Mouse (Mus musculus) thymus, adult 2 months (tissue): ENCODE results near the gene Mapk1. TPM values are rescaled to one million over a fixed set of nuclear protein-coding genes. Genes with fewer than 3 reads are reported as not detected.

Experiments used
- DNase-seq: peaks from one replicate; pipeline ENCODE4 v3.0.0; 2021
- H3K27ac ChIP-seq: fragments of 200-500 bp; 2 replicates; pipeline ENCODE4 v1.5.1; 2012; ENCODE audit warnings: low read length, control low read depth; ENCODE audit not compliant: control insufficient read depth, insufficient read depth
- H3K27me3 ChIP-seq: fragments of 200-500 bp; 2 replicates; pipeline ENCODE4 v1.6.1; 2012; ENCODE audit warnings: mild to moderate bottlenecking, low read length, moderate library complexity, mixed read lengths; ENCODE audit not compliant: control insufficient read depth, insufficient read depth
- H3K36me3 ChIP-seq: fragments of 200-500 bp; 2 replicates; pipeline ENCODE4 v1.6.1; 2012; ENCODE audit warnings: mild to moderate bottlenecking, low read length, moderate library complexity; ENCODE audit not compliant: control insufficient read depth, insufficient read depth
- H3K4me1 ChIP-seq: fragments of 200-500 bp; replicated peaks from 2 replicates; pipeline ENCODE4 v1.6.1; 2012; ENCODE audit warnings: low read length; ENCODE audit not compliant: control insufficient read depth, insufficient read depth
- H3K4me3 ChIP-seq: fragments of 200-500 bp; 2 replicates; pipeline ENCODE4 v1.5.1; 2012; ENCODE audit warnings: mild to moderate bottlenecking, low read length, control low read depth, moderate library complexity; ENCODE audit not compliant: control insufficient read depth, insufficient read depth
- CTCF ChIP-seq: fragments of 200-500 bp; IDR thresholded peaks from 2 replicates; pipeline ENCODE4 v1.5.1; 2012; ENCODE audit warnings: mild to moderate bottlenecking, control low read depth, low read length, moderate library complexity, borderline replicate concordance; ENCODE audit not compliant: control insufficient read depth, poor library complexity, insufficient read depth; ENCODE audit errors: extremely low read depth
- POLR2A ChIP-seq: fragments of 200-500 bp; IDR thresholded peaks from 2 replicates; pipeline ENCODE4 v1.6.1; 2012; ENCODE audit warnings: mild to moderate bottlenecking, low read length, control low read depth, moderate library complexity; ENCODE audit not compliant: control insufficient read depth, poor library complexity, insufficient read depth; ENCODE audit errors: extremely low read depth
- WGBS: fragments of 180-500 bp; shearing (Covaris S2); methylation state at CpG from one replicate; pipeline ENCODE4 v1.1.7; 2018; 5-methylcytosine and 5-hydroxymethylcytosine counted together
- polyA plus RNA-seq: library from polyadenylated mRNA; depleted of rRNA; stranded (reverse); fragments of >200 nt; gene quantifications from 2 replicates; pipeline ENCODE4 v1.2.3, GENCODE M21; 2012

The Mapk1 gene
- polyA plus RNA-seq, 1 experiment: 126 TPM

- Histone ChIP-seq H3K27ac (no peak overlapping the region), H3K27me3 (no peaks in the 10 kb centered on the region), H3K36me3 (no peaks in the 10 kb centered on the region), H3K4me3 (no peak overlapping the region), H3K4me1 (no peaks in the 10 kb centered on the region)
- WGBS: 97% methylated on average over 2 of the region's 2 CpGs
- TF ChIP-seq POLR2A (no peak), CTCF (no peak)
- no peak for DNase-seq
Observed at GRCm38 (mm10) chr16:17076301-17076700, 93.1 kb downstream of the Mapk1 start.

GRCm38 (mm10) chr16:17076869-17077268, 93.7 kb downstream of the Mapk1 start:
- TF ChIP-seq CTCF: no peak
- TF ChIP-seq POLR2A: no peak
- Histone ChIP-seq H3K36me3 (no peaks in the 10 kb centered on the region), H3K27me3 (no peaks in the 10 kb centered on the region), H3K27ac (no peak overlapping the region), H3K4me3 (no peak overlapping the region), H3K4me1 (no peaks in the 10 kb centered on the region)
- no peak for DNase-seq

GRCm38 (mm10) chr16:17078101-17078500, 94.9 kb downstream of the Mapk1 start:
- no peak overlapping the region for H3K4me3 ChIP-seq
- DNase-seq: no peak
- H3K36me3 ChIP-seq: no peaks in the 10 kb centered on the region; the same call in 1 of the 2 replicates
- WGBS: 92% methylated on average over 7 of the region's 7 CpGs
- no peak for TF ChIP-seq POLR2A
- no peak for TF ChIP-seq CTCF
- no peak overlapping the region for H3K27ac ChIP-seq
- no peaks in the 10 kb centered on the region for H3K27me3 ChIP-seq
- no peaks in the 10 kb centered on the region for H3K4me1 ChIP-seq

- DNase-seq: no peak
- no peak overlapping the region for H3K4me3 ChIP-seq
- H3K4me1 ChIP-seq: no peaks in the 10 kb centered on the region
- no peak overlapping the region for H3K27ac ChIP-seq
- TF ChIP-seq CTCF: no peak
- no peak for TF ChIP-seq POLR2A
- 93% methylated on average over 6 of the region's 6 CpGs for WGBS
- H3K27me3 ChIP-seq: no peaks in the 10 kb centered on the region
- peaks cover 18% of the 10 kb centered on the region for H3K36me3 ChIP-seq
Observed at GRCm38 (mm10) chr16:17082121-17082792, 99.1 kb downstream of the Mapk1 start.

- no peak overlapping the region for H3K27ac ChIP-seq
Observed at GRCm38 (mm10) chr16:17085636-17086035, 102.5 kb downstream of the Mapk1 start.

GRCm38 (mm10) chr16:17086241-17086640, 103.1 kb downstream of the Mapk1 start:
- no peak for DNase-seq
- Histone ChIP-seq H3K4me3 (no peak overlapping the region), H3K27ac (no peak overlapping the region), H3K27me3 (no peaks in the 10 kb centered on the region), H3K36me3 (peaks cover 58% of the 10 kb centered on the region), H3K4me1 (no peaks in the 10 kb centered on the region)
- WGBS: 97% methylated on average over 3 of the region's 3 CpGs
- no peak for TF ChIP-seq CTCF
- TF ChIP-seq POLR2A: no peak

More at GRCm38 (mm10) chr16:17085636-17086035, 102.5 kb downstream of the Mapk1 start:
- H3K4me1 ChIP-seq: no peaks in the 10 kb centered on the region
- H3K4me3 ChIP-seq: no peak overlapping the region
- 95% methylated on average over 4 of the region's 4 CpGs for whole genome bisulfite sequencing
- DNase-seq: no peak
- no peaks in the 10 kb centered on the region for H3K27me3 ChIP-seq
- TF ChIP-seq POLR2A (no peak), CTCF (no peak)
- H3K36me3 ChIP-seq: peaks cover 52% of the 10 kb centered on the region

GRCm38 (mm10) chr16:17086669-17087193, 103.5 kb downstream of the Mapk1 start:
- no peak for DNase-seq
- Histone ChIP-seq H3K4me1 (no peaks in the 10 kb centered on the region), H3K36me3 (peaks cover 63% of the 10 kb centered on the region), H3K4me3 (no peak overlapping the region), H3K27me3 (no peaks in the 10 kb centered on the region), H3K27ac (no peak overlapping the region)
- TF ChIP-seq CTCF (no peak), POLR2A (no peak)
- 95% methylated on average over 13 of the region's 13 CpGs for WGBS
